Mouse (Mus musculus) embryonic facial prominence, embryonic 15.5 days (tissue): ENCODE results near the gene Lca5l. TPM values are rescaled to one million over a fixed set of nuclear protein-coding genes. Genes with fewer than 3 reads are reported as not detected.

ENCODE experiments used
- ATAC-seq: fragments of 200-750 bp; cut with Nextera tagmentation; 2 replicates; pipeline ENCODE4 v1.8.0; 2017; ENCODE audit warnings: low read depth, moderate TSS enrichment; ENCODE audit not compliant: insufficient number of reproducible peaks, low FRiP score, low TSS enrichment
- H3K27ac ChIP-seq: fragments of 300-500 bp; sonication (generic); replicated peaks from 2 replicates; pipeline ENCODE4 v1.5.1; 2015; ENCODE audit warnings: mild to moderate bottlenecking, inconsistent platforms
- H3K27me3 ChIP-seq: fragments of 300-500 bp; sonication (generic); 2 replicates; pipeline ENCODE4 v1.6.1; 2015; ENCODE audit warnings: inconsistent platforms
- H3K36me3 ChIP-seq: fragments of 300-500 bp; sonication (generic); 2 replicates; pipeline ENCODE4 v1.6.1; 2015; ENCODE audit warnings: mild to moderate bottlenecking, inconsistent platforms
- H3K4me1 ChIP-seq: fragments of 300-500 bp; sonication (generic); 2 replicates; pipeline ENCODE4 v1.6.1; 2015; ENCODE audit warnings: inconsistent platforms
- H3K4me2 ChIP-seq: fragments of 300-500 bp; sonication (generic); replicated peaks from 2 replicates; pipeline ENCODE4 v1.6.1; 2015; ENCODE audit warnings: mild to moderate bottlenecking, inconsistent platforms
- H3K4me3 ChIP-seq: fragments of 300-500 bp; sonication (generic); replicated peaks from 2 replicates; pipeline ENCODE4 v1.5.1; 2015; ENCODE audit warnings: mild to moderate bottlenecking, inconsistent platforms
- H3K9ac ChIP-seq: fragments of 300-500 bp; sonication (generic); 2 replicates; pipeline ENCODE4 v1.6.1; 2015; ENCODE audit warnings: inconsistent platforms
- H3K9me3 ChIP-seq: fragments of 300-500 bp; sonication (generic); replicated peaks from 2 replicates; pipeline ENCODE4 v1.6.1; 2016; ENCODE audit warnings: inconsistent platforms
- WGBS: fragments of 180-500 bp; shearing (Covaris S2); methylation state at CpG from one replicate; pipeline ENCODE4 v1.1.7; 2015; 5-methylcytosine and 5-hydroxymethylcytosine counted together
- polyA plus RNA-seq: library from polyadenylated mRNA; unstranded; fragments of >200 nt; fragmentation: Nextera tagmentation; extraction: Ambion mirVana; gene quantifications from 2 replicates; pipeline ENCODE4 v1.2.1, GENCODE M21; 2015

The Lca5l gene
- polyA plus RNA-seq, 1 experiment from 2014 or later: 2.3 TPM

DNA sequence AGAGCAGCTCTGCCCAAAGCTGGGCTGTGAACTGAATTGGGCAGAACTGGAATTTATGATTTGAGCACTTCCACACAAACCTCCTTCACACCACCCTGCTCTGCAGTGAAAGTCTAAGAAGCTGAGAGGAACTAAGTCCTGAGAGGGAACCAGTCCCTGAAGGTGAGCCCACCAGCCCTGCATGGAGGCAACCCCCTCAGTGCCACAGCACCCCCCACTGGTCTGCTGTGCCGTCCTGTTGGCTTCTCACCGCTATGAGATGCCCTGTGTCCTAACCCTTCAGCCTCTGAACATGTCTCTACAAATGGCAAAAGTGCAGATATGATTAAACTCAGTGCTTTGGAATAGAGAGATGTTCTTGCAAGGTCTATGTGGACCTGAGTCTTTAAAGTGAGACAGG lies 79.3 kb downstream of the Lca5l start:
- WGBS: 56% methylated on average over 2 of the region's 2 CpGs

DNA sequence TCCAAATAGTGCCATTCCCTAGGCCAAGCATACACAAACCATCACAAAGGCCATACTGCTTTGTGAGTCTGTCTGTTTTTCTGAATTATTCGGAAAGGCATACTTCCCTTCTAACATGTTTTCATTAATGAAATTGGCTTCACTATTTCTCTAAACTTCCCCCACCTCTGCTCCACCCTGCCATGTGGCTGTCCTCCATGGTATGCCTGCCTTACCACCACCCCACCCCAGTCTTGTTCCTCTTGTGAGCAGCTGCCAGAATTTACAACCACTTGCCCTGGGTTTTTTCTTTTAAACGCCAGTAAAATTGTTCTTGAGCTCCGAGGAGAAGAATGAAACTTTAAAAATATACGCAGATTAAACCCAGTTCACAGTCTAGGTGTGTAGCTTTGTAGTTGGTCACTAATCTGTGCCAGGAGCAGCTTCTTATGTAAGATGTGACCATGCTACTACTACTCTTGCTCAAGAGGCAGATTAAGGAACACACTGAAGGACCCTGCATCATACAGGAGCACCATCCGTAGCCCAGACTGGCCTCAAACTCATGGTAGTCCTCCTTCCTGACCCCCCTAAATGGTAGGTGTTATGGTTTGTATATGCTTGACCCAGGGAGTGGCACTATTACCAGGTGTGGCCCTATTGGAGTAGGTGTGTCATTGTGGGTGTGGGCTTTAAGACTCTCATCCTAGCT lies 81.3 kb downstream of the Lca5l start:
- Histone ChIP-seq H3K36me3 (no peaks in the 10 kb centered on the region), H3K27me3 (no peaks in the 10 kb centered on the region), H3K4me2 (no peak overlapping the region), H3K4me3 (no peak overlapping the region), H3K9ac (no peak overlapping the region), H3K4me1 (no peaks in the 10 kb centered on the region), H3K27ac (no peak overlapping the region), H3K9me3 (no peaks in the 10 kb centered on the region)
- no peak for ATAC-seq
- WGBS: 82% methylated on average over 5 of the region's 5 CpGs

More for the DNA sequence above, 79.3 kb downstream of the Lca5l start:
- ATAC-seq: no peak
- Histone ChIP-seq H3K4me2 (no peak overlapping the region), H3K4me1 (no peaks in the 10 kb centered on the region), H3K9me3 (no peaks in the 10 kb centered on the region), H3K4me3 (no peak overlapping the region), H3K27me3 (no peaks in the 10 kb centered on the region), H3K27ac (no peak overlapping the region), H3K36me3 (no peaks in the 10 kb centered on the region), H3K9ac (no peak overlapping the region)

DNA sequence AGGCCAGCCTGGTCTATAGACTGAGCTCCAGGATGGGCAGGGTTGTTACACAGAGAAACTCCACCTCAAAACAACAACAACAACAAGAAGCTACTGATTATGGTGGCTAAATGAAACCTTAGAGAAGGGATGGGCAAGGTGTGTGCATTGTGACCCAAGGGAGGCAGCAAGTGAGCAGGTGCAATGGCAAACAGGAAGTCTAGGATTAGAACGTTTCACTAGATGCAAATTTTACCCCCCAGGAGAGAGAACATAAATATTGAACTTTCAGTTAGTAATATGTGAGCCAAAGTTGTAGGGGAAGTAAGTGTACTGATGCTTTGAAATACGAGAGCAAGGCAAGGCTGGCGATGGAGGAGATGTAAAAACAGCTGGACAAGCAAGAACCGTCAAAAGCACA lies 82.4 kb downstream of the Lca5l start:
- ATAC-seq: no peak
- Histone ChIP-seq H3K27me3 (no peaks in the 10 kb centered on the region), H3K9ac (no peak overlapping the region), H3K9me3 (no peaks in the 10 kb centered on the region), H3K4me2 (no peak overlapping the region), H3K36me3 (no peaks in the 10 kb centered on the region), H3K4me1 (no peaks in the 10 kb centered on the region), H3K4me3 (no peak overlapping the region), H3K27ac (no peak overlapping the region)
- WGBS: 51% methylated on average over 4 of the region's 4 CpGs

Other genes with a start within 250 kb of the Lca5l start
- gene Psmg1, start 201.3 kb downstream of the Lca5l start, polyA plus RNA-seq: 82.0 and 84.6 TPM in 2 replicates
- 78.3 and 79.8 TPM in 2 replicates for gene Brwd1, start 109.7 kb downstream of the Lca5l start, polyA plus RNA-seq
- 557 and 581 TPM in 2 replicates for gene Hmgn1, start 64.5 kb downstream of the Lca5l start, polyA plus RNA-seq
- 51.3 and 52.3 TPM in 2 replicates for gene Wrb, start 46.9 kb downstream of the Lca5l start, polyA plus RNA-seq
- 12.8 and 21.1 TPM in 2 replicates for gene Sh3bgr, start 8.2 kb upstream of the Lca5l start, polyA plus RNA-seq
- gene B3galt5, start 43.5 kb upstream of the Lca5l start, polyA plus RNA-seq: 0.61 and 0.79 TPM in 2 replicates